Mouse (Mus musculus) gastrocnemius, postnatal 36 days (tissue): ENCODE data around the gene Prkab2. TPM values are rescaled to one million over a fixed set of nuclear protein-coding genes. Genes with fewer than 3 reads are reported as not detected.

Experiments
- DNase-seq, 2 experiments: peaks; one replicate each; pipeline ENCODE4 v3.0.0; 2022
- intact Hi-C: fragments of 180-260 bp; cut with DNase I; formaldehyde crosslinking; loops from one replicate; pipeline ENCODE4 v1.15.1; 2025
- long read RNA-seq, 2 experiments: library from polyadenylated mRNA; stranded (forward); transcript quantifications; one replicate each; pipeline ENCODE4 v2.0.0; 2021
- total RNA-seq, 2 experiments: library from RNA; stranded (reverse); gene quantifications; 2 replicates each; pipeline ENCODE4 v1.2.3; 2021

The Prkab2 gene
- 100 to 1,000 TPM; 178 to 198 TPM for total RNA-seq
- long read RNA-seq, experiment 1, full-length matches to known transcripts = 5 of 143 reads
- long read RNA-seq, experiment 1, partial matches to known transcripts = 65 of 143 reads
- long read RNA-seq, experiment 1, other reads (novel, unspliced or antisense) = 73 of 143 reads
- long read RNA-seq, experiment 2, full-length matches to known transcripts = 8 of 112 reads
- long read RNA-seq, experiment 2, partial matches to known transcripts = 45 of 112 reads
- long read RNA-seq, experiment 2, other reads (novel, unspliced or antisense) = 59 of 112 reads

DNA sequence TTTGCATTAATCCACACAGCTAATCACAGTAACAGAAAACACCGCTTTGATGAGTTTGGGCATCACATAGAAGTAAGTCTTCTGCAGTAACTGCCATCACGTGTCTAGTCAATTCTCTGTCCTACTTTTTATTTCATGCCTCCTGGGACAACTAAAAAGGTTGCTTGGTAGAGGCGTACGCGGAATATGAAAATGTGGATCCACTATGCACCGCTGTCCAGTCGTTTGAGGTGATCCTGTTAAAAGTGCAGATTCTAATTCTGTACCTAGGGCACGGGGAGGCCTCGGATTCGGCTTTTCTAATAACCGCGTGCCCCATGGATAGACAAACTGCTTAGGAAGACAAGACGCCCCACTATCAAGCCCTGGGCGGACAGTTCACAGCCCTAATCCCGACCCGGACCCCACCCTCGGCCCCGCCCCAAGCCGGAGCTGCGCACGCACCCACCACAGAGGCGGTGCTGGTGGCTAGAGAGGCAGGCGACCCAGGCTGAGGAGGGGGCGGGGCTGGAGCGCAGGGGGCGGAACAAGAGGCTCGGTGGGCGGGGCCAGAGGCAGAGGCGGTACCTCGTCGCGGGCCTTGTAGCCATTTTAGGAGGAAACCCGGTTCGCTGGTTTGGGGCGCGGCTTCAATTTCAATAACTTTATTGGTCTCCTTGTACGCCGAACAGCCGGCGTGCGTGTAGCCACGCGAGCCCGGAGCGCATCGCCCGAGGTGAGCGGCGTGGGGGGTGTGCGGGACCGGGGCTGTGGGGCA, at the start of gene Prkab2:
Prkab2 (plus strand) TSS at position 539 of the 757 bp plus-strand sequence.
- DNase-seq = peak; percentile 99
- intact Hi-C loops = loop anchor here (2.0 kb wide), 1 partner anchor 47 kb away; the partner anchor contains the start of gene Chd1l

DNA sequence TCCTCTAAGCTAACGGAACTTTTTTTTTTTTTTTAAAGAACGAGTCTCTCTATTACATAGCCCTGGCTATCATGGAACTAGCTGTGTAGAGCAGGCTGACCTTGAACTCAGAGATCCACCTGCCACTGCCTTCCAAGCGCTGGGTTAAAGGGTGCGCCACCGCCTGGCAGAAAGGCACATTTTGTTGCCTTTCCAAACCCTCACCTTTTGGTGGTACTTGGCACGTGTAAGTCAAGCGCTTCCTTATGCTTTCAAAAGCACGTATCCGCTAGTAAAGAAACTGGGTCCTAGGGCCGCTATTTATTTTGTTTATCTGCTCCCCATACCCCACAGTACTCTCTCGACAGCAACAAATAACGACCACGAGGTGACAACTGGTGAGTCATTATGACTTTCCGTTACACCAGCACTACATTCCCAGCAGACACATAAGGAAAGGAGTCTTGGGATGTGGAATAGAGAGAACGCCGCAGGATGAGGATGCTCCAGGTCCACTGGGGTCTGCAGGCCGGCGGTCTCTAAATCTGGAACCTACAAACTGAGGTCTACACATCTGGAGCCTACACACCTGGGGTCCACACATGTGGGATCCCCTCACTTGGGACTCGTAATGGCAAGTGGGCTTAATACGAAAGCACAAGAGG, 48.7 kb upstream of the Prkab2 start:
- DNase-seq = no peak
- intact Hi-C loops = no loop called here

DNA sequence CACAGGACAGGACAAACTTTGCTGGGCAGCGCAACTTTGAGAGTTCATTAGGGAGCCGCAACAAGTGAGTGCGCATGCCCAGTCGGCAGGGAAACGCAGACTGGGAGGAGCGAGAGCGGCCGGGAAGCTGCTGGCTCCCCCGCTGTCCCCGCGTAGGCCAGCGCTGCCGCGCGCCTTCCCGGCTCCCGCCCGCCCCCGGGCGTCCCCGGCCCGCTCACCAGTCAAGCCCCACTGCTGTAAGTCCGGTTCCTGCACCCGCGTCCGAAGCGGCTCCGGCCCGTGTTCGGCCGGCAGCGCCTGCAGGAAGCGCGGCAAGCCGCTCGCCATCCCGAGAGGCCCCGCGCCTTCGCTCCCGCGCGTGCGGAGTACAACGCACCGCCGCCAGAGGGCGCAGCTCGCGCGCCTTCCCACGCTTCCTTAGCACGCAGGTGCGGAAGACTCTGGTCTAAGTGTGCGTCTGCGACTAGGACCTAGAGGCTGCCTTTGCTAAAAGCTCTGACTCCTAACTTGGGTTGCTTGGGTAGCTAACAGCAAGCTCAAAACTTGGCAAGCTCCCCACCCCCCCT, 48.1 kb upstream of the Prkab2 start, which contains the start of gene Chd1l:
Chd1l (minus strand) TSS at position 359 of the 566 bp plus-strand sequence.
- peak; percentile 87 to 92 for DNase-seq
- intact Hi-C loops = loop anchor here (2.0 kb wide), 1 partner anchor 47 kb away; no protein-coding TSS in a partner anchor

DNA sequence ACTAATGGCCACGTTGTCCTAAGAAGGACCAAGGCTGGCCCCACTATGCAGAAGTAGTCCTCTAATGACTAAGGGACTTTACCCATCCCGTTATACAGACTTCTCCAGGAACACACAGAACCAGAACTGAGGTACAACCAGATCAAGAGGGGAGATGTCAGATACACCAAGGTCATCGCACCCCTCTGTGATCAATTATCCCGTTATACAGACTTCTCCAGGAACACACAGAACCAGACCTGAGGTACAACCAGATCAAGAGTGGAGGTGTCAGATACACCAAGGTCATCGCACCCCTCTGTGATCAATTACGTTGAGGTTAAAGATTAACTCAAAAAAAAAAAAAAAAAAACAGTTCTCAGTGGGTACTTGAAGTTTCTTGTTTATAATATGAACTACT, 47.0 kb upstream of the Prkab2 start:
- intact Hi-C loops = loop anchor here (2.0 kb wide), 1 partner anchor 46 kb away; no protein-coding TSS in a partner anchor
- no peak for DNase-seq

DNA sequence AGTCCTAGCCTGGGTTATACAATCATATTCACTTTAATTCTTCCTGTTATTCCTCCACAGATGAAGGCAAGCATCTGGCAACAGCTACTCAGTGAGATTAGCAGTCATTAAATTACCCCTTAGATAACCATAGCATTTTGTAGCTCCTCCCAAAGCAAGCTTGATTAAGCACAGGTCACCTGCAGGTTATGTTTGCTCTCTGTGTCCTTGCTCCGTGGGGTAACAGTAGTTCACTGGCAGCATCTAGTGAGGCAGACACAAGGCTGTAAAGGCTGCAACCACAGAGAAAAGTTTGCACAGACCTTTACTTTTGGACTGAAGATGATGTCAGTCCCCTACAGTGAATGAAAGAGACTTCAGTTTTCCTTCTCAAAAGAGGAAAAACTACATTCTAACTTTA, 42.8 kb upstream of the Prkab2 start:
- DNase-seq = no peak
- intact Hi-C loops = no loop called here

DNA sequence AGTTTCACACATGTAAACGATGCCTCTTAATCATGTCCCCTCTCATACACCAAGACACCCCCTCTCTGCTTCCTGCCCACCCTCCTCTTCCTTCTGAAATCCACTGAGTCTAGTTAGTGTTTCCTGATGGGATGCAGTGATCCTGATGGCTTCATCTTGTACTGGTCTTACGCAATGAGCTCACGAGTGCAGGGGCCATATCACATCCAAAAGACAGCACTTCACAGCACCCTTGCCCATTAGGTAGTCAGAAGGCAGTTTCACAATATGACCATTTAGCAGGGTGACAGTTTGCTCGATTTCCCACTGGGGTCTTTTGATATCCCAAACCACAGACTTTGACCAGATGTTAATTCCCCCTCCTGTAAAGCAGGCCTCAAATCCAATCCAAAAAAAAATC, 42.1 kb upstream of the Prkab2 start:
- no peak for DNase-seq
- intact Hi-C loops = no loop called here

DNA sequence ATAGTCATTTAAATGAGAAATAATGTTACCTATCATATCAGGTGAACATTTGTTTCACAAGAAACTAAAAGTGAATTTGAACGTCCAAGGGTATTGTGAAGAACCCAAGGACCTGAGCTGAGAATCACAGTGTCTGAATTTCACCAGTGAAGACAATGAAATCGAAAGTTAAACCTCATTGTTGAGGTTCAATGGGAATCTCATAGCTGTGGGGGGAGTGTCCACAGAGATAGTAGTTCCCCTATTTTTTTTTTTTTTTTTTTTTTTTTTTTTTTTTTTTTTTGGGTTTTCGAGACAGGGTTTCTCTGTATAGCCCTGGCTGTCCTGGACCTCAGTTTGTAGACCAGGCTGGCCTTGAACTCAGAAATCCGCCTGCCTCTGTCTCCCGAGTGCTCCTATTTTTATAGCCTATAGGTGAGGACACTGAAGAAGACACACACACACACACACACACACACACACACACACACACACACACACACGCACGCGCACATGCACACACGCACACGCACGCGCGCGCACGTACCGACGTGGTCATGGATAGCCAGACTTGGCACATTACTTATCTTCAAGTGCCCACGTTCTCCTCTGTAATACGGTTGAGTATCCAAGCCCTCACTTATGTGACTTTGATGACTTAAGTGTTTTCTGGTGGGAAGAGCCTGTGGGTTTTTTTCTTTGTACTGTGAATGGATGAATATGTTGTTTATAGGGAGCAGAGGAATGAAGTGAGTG, 40.7 kb upstream of the Prkab2 start:
- DNase-seq = no peak
- intact Hi-C loops = no loop called here

DNA sequence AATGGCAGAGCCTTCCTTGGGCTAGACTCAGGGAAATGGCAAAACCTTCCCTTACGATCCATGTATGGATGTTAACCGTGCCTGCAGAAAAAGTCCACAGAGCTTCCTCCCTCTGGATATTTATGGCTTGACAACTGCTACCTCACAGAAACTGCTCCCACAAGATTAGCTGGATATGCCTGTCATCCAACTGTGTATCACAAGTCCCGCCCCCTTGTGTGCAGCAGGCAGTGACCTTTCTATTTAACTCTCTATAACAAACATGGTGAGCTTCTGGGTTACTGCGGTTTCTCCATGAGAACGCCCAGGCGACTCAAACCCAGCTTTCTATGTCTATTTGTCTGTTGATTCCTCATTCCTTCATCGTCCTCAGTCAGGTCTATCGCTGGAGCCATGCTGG, 40.1 kb upstream of the Prkab2 start:
- intact Hi-C loops = no loop called here
- DNase-seq = no peak

DNA sequence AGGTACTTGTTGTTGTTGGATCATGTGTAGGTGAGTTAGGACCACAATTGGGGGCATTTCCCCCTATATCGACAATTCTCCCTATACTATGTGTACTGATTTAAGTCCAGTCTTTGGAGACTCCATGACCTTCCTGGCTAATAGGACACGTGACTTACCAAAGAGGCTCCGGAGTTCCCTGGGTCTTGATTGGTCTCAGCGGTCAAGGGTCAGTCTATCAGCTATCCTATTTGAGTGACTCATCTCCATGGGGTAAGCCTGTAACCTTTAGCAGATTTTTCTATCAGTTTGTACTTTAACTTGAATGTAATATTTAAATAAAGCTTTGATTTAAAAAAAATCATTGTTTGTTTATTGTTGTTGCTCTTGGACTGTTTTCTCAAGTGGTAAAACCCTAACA, 37.3 kb upstream of the Prkab2 start:
- intact Hi-C loops = no loop called here
- DNase-seq = no peak

DNA sequence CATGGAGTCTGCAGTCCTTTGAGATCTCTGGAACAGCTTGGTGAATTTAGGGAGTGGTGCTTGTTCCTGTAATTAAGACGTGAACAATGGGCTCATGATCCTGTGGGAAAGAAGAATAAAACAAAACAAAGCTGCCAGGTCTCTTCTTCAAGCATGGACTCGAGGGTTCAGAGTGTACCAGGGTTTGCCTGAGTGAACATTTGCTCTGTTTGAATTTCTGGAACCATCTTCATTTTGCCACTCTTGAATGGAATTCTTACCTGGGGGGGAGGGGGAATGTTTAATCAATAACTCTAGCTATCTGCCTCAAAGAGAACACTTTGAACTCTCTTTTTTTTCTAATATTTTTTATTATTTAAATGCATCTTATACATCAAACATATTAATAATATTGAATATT, 33.4 kb upstream of the Prkab2 start:
- intact Hi-C loops = no loop called here
- no peak for DNase-seq

DNA sequence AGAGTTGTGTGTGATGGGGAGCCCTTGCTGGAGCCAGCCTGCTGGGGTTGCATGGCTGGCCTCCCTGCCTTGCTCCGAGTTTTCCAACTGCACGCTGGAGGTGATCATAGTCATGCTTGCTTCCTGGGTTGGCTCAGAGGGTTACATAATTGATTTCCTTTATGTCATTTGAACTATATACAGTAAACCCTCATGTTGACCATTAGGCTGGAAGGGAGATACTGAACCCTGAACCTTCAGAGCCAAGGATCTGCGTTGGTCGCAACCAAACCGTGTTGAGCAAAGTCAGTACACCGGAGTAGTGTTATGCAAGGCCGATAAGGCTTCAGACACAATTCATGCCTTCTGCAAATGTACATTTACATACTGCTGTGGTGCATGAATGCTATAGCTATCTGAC, 30.1 kb upstream of the Prkab2 start:
- no peak for DNase-seq
- intact Hi-C loops = no loop called here

DNA sequence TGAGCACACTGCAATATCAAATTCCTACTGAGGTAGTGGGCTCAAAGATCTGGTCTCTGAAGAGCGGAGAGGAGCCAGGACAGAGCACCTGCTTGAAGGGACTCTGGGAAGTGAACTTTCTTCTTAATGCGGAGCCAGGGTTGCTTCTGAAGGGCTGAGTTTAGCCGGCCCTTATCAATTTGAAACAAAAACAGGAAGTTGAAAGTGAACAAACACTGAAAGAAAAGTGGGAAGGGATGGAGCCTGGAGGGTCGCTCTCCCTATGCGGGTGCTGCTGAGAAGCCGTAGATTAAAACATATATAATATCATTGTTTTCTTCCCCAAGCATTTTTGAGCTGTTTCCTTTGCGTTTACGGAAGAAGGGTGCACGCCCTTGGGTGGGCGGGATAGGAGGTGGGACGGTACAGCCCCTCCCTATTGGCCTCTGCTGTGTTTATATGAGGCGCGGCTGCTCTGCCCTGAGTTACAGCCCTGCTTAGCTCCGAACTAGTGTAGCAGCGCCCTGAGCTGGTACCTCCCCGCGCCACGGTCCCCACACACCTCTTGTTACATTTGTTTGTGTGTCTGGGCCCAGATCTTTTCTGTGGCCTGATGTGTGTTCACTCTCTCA, 29.5 kb upstream of the Prkab2 start, which contains the start of gene Fmo5:
Fmo5 (plus strand) TSS at position 414 of the 611 bp plus-strand sequence.
- intact Hi-C loops = no loop called here

DNA sequence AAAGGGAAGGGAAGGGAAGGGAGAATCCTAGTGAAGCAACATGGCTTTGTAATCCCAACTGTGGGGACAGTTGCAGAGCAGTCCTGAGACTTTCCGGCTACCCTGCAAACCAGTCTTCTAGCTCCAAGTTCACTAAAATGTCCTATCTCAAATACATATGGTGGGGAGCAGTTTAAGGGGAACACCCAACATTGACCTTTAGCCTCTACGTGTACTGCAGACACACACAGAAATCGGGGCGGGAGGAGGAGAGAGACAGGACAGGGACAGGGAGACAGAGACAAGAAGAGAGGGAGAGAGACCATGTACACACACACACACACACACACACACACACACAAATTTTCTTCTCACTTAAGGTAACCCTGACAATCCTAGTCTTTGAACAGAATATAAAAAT, 28.1 kb upstream of the Prkab2 start:
- intact Hi-C loops = no loop called here
- no peak for DNase-seq

More for the DNA sequence above, 29.5 kb upstream of the Prkab2 start, which contains the start of gene Fmo5:
- peak; percentile 67 for DNase-seq

DNA sequence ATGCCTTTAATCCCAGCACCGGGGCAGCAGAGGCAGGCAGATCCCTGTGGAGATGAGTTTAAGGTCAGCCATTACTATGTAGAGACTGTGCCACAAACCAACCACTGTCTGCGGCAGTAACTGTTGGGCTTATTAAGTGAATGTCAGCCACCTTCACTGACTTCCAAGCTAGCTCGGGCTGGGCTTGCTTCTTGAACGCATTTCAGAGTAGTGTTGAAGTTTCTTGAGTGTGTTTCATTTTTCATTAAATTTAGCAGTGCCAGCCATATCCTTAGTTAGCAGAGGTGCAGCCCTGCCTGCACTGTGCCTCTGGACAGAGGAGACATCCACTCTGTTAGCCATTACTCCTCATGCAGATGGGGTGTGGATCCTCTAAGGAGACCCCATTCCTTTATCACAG, 27.2 kb upstream of the Prkab2 start:
- no peak for DNase-seq
- intact Hi-C loops = no loop called here

DNA sequence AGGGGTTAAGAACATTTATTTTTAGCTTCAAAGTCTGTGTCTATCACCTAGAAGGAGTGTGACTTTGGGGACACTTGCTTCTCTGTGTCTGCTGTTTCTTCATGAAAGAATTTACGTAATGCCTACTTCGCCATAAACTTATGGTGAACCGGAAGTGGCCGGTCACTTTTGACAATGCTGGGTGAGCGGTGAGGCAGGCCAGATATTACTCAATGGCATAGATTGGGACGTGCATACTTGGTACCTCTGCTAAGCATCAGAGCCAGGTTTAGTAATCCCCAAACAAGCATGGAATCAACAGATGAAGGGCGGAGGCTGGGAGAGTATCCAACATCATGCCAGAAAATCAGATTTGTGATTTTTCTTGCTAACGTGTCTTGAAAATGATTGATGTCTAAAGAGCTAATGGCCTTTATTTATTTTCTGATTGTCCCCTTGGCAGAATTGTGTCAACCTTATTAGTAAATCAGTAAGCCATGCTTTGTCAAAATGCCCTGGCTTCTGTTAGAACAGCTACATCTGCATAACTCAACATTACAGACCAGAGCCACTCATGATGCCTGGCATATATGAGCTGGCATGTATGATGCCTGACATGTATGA, 26.6 kb upstream of the Prkab2 start:
- intact Hi-C loops = no loop called here
- DNase-seq = no peak

DNA sequence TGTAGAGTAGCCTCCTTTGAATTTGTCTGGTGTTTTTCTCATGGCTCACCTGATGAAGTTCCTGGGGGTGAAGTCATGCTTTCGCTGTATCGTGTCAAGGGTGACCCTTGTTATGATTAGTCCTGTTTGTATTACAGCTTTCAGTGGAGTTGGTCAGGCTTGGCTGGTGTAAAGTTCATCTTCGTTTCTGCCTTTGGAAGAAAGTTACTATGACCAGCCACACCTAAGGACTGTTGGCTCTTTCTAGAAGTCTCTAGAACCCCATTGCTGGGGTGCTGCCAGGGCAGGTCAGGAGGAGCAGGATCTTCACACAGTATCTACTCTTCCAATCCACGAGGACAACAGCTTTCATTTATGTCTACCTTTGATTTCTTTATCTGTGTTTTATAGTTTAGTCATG, 24.5 kb upstream of the Prkab2 start:
- no peak for DNase-seq
- intact Hi-C loops = no loop called here

DNA sequence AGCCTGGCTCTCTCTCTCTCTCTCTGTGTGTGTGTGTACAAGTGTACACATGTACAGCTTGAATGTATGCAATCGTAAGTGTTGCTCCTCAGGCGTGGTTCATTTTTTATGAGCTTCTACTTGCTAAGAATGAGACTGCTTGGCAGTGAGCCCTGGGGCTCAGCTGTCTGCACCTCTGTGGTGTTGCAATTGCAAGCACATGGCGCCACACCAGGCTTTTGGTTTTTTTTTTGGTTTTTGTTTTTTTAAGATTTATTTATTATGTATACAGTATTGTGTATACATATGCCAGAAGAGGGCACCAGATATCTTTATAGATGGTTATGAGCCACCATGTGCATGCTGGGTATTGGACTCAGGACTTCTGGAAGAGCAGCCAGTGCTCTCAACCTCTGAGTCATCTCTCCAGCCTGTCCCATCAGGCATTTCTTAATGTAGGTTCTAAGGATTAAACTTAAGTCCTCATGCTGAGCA, 23.7 kb upstream of the Prkab2 start:
- DNase-seq = peak; percentile 41 to 59
- intact Hi-C loops = no loop called here

DNA sequence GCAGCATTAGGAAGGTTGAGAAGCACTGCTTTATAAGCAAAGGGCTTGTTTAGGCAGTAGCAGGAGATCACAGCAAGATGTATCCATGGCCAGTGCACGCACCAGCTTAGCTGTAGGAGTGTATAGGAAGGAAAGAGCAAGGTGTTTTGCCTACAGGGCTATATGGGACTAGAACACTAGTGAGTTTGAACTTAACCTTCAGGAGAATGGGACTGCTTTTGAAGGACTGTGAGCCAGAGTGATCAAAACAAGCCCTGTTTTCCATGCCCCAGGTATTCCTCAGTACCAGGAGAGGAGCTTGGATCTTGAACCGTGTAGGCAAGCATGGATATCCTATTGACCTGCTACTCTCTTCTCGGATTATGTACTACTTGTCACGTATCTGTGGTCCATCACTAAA, 16.6 kb upstream of the Prkab2 start:
- intact Hi-C loops = no loop called here
- no peak for DNase-seq

DNA sequence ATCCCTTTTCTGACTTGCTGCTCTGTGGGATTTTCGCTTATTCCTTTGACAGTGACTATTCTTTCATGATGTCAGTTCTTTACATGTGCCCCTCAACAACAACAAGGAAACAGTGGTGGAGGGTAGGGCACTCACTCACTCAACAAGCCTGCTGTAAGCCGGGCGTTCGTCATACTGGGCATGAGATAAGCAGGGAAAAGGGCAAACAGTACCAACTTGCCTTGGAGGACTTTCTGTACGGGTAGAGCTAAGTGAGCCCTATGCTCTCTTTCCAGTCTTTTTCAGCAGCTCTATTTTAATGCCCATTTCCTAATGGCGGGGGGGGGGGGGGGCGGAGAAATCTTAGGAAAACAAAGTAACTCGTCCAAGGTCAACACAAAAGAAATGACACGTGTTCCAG, 16.0 kb upstream of the Prkab2 start:
- no peak for DNase-seq
- intact Hi-C loops = no loop called here
